Mouse (Mus musculus) neural tube, embryonic 13.5 days (tissue): ENCODE data around the gene Tmco1. TPM values are rescaled to one million over a fixed set of nuclear protein-coding genes. Genes with fewer than 3 reads are reported as not detected.
"Not testable (repeated sequence)": the region's sequence is repeated elsewhere in the genome, so short reads cannot be mapped to it uniquely, and the experiment has no call there.

Experiments
- ATAC-seq: fragments of 200-750 bp; cut with Nextera tagmentation; 2 replicates; pipeline ENCODE4 v1.8.0; 2017; ENCODE audit warnings: low read depth, mild to moderate bottlenecking, moderate TSS enrichment, moderate library complexity
- H3K27ac ChIP-seq: fragments of 300-500 bp; sonication (generic); replicated peaks from 2 replicates; pipeline ENCODE4 v1.5.1; 2015; ENCODE audit warnings: moderate library complexity, mild to moderate bottlenecking, inconsistent platforms
- H3K27me3 ChIP-seq: fragments of 300-500 bp; sonication (generic); 2 replicates; pipeline ENCODE4 v1.6.1; 2015; ENCODE audit warnings: mild to moderate bottlenecking, inconsistent platforms
- H3K36me3 ChIP-seq: fragments of 300-500 bp; sonication (generic); 2 replicates; pipeline ENCODE4 v1.6.1; 2015; ENCODE audit warnings: mild to moderate bottlenecking, inconsistent platforms
- H3K4me1 ChIP-seq: fragments of 300-500 bp; sonication (generic); replicated peaks from 2 replicates; pipeline ENCODE4 v1.6.1; 2015; ENCODE audit warnings: inconsistent platforms
- H3K4me2 ChIP-seq: fragments of 300-500 bp; sonication (generic); 2 replicates; pipeline ENCODE4 v1.6.1; 2015; ENCODE audit warnings: inconsistent platforms, mild to moderate bottlenecking, moderate library complexity
- H3K4me3 ChIP-seq: fragments of 300-500 bp; sonication (generic); 2 replicates; pipeline ENCODE4 v1.5.1; 2015; ENCODE audit warnings: mild to moderate bottlenecking, inconsistent platforms
- H3K9ac ChIP-seq: fragments of 300-500 bp; sonication (generic); 2 replicates; pipeline ENCODE4 v1.6.1; 2015; ENCODE audit warnings: moderate library complexity, mild to moderate bottlenecking, inconsistent platforms
- H3K9me3 ChIP-seq: fragments of 300-500 bp; sonication (generic); 2 replicates; pipeline ENCODE4 v1.6.1; 2016; ENCODE audit warnings: inconsistent platforms
- WGBS: fragments of 180-500 bp; shearing (Covaris S2); methylation state at CpG from one replicate; pipeline ENCODE4 v1.1.7; 2015; 5-methylcytosine and 5-hydroxymethylcytosine counted together
- polyA plus RNA-seq: library from polyadenylated mRNA; unstranded; fragments of >200 nt; fragmentation: Nextera tagmentation; extraction: Ambion mirVana; gene quantifications from 2 replicates; pipeline ENCODE4 v1.2.1, GENCODE M21; 2015

Tmco1 gene
- polyA plus RNA-seq, 1 experiment from 2014 or later = 81.1 TPM

DNA sequence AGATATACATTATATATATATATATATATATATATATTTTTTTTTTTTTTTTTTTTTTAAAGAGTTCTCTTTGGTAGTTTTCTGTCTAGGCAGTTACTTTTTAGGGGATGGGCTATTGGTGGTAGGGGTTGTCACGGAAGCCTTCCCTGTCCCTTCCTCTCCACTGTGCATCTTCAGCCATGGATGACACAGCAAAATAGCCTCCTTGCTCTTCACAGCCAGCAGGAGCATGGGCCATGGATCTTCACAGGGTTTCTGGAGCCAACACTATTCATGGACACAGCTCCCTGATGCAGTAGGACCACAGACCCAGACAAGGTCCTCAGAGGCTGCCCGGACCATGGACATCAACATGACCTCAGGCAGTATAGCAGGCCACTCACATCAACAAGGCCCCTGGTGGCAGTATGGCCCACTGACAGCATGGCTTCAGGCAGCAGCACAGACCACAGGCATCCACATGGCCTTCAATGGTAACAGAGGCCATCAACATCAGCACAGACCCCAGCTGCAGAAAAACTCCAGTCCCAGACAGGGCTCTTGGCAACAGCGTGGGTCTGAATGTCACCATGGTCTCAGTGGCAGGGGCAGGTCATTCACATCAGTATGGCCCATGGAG lies 32.8 kb downstream of the Tmco1 start:
- Histone ChIP-seq H3K4me1 (0 out of 2 replicates have a peak, but pooled peaks cover 3% of the 10 kb centered on the region), H3K36me3 (no peaks in the 10 kb centered on the region), H3K9me3 (no peaks in the 10 kb centered on the region), H3K27ac (no peak overlapping the region), H3K4me2 (no peak overlapping the region), H3K4me3 (no peak overlapping the region), H3K9ac (no peak overlapping the region), H3K27me3 (peaks cover 9% of the 10 kb centered on the region)
- WGBS = 88% methylated on average over 3 of the region's 3 CpGs
- no peak for ATAC-seq

DNA sequence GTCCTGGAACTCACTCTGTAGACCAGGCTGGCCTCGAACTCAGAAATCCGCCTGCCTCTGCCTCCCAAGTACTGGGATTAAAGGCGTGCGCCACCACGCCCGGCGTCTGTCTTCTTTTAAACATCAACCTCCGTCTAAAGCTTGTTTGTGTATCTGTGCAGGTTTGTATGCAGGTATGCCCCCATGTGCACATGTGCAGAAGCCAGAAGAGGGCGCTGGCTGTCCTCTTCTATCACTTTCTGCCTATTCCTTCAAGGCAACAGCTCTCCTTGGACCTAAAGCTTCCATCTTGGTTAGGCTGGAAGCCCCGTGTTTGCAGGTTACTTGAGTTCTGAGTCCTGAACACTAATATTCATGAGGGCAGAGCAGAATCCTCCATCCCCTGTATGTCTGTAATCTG lies 34.7 kb downstream of the Tmco1 start:
- 0 out of 2 replicates have a peak, but pooled peaks cover 3% of the 10 kb centered on the region for H3K4me1 ChIP-seq
- ATAC-seq = no peak
- H3K27ac ChIP-seq = no peak overlapping the region
- H3K36me3 ChIP-seq = no peaks in the 10 kb centered on the region
- peaks cover 9% of the 10 kb centered on the region for H3K27me3 ChIP-seq
- H3K9ac ChIP-seq = no peak overlapping the region
- no peak overlapping the region for H3K4me3 ChIP-seq
- 86% methylated on average over 10 of the region's 10 CpGs for WGBS
- H3K9me3 ChIP-seq = no peaks in the 10 kb centered on the region
- no peak overlapping the region for H3K4me2 ChIP-seq

DNA sequence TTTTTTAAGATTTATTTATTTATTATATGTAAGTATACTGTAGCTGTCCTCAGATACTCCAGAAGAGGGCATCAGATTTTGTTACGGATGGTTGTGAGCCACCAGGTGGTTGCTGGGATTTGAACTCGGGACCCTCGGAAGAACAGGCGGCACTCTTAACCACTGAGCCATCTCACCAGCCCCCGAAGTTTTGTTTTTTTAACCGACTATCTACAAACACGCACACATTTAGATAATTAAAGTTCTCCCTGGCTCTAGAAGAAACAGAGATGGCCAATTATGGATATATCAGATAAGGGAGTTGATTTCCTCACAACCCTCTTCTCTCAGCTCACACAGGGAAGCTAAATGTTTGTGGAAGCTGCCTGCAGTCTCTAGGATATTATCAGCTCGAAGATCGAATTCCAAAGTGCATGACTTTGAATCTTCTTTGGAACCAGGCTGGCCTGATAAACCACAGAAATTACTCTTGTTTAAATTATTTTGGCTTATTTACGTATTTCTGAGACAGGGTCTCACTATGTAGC lies 37.9 kb downstream of the Tmco1 start:
- H3K4me1 ChIP-seq = peaks cover 10% of the 10 kb centered on the region
- H3K36me3 ChIP-seq, H3K9me3 ChIP-seq, ATAC-seq, H3K9ac ChIP-seq, H3K27me3 ChIP-seq, H3K27ac ChIP-seq, H3K4me2 ChIP-seq, H3K4me3 ChIP-seq: not testable (repeated sequence)
- 93% methylated on average over 10 of the region's 10 CpGs for WGBS

DNA sequence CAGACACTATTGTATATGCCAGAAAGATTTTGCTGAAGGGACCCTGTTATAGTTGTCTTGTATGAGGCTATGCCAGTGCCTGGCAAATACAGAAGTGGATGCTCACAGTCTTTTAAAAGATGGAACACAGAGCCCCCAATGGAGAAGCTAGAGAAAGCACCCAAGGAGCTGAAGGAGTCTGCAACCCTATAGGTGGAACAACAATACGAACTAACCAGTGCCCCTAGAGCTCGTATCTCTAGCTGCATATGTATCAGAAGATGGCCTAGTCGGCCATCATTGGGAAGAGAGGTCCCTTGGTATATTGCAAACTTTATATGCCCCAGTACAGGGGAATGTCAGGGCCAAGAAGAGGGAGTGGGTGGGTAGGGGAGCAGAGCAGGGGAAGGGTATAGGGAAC lies 41.0 kb downstream of the Tmco1 start:
- not testable (repeated sequence) for H3K4me2 ChIP-seq, H3K9me3 ChIP-seq, H3K27me3 ChIP-seq, ATAC-seq, H3K36me3 ChIP-seq, H3K4me3 ChIP-seq, H3K9ac ChIP-seq, H3K27ac ChIP-seq
- H3K4me1 ChIP-seq = peaks cover 12% of the 10 kb centered on the region
- 63% methylated on average over 3 of the region's 3 CpGs for WGBS

DNA sequence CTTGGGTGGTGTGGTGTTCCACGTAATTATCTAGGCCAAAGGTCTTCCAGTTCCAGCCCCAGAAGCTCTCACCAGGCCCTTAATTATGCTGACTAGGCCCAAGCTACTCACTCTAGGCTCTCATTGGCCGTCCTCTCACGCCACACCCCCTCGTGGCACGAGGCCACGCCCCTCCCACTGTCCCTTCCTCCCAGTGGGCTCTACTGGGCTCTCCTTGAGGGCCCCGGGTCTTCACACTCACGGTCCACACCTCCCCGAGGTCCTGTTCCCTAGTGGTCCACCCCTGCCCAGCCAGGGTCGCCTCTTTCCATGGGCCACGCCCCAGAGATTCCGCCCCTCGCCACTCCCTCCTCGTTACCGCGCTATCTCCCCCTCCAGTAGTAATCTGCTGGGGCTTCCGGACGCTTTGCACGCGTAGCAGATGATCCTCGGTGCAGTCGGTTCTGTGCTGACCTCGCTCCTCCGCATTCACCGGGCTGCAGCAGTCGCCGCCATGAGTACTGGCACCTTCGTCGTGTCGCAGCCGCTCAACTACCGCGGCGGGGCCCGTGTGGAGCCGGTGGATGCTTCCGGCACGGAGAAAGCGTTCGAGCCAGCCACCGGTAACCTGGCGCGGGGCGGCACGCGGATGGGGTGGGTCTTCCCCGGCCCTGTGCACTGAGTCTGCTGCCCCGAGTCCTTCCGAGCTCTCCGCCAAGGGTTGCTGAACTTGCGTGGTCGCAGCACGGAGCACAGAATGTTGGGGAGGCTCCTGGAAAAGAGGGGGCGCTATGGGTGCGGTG lies 41.8 kb downstream of the Tmco1 start, which contains the start of gene Aldh9a1:
Gene Aldh9a1, plus strand, starts transcription at position 177 of the 782 bp plus-strand sequence.
- peak within 1 kb of the TSS; percentile 74 for H3K27ac ChIP-seq
- H3K27me3 ChIP-seq = no peaks in the 10 kb centered on the region
- peak within 1 kb of the TSS; percentile 55 for H3K4me3 ChIP-seq
- H3K4me2 ChIP-seq = peak within 1 kb of the TSS; percentile 70
- H3K36me3 ChIP-seq = peaks cover 8% of the 10 kb centered on the region; the same call in 1 of the 2 replicates
- peaks cover 12% of the 10 kb centered on the region for H3K4me1 ChIP-seq
- peak within 1 kb of the TSS; percentile 72 for H3K9ac ChIP-seq
- ATAC-seq = peak; percentile 98
- under 1% methylated on average over 55 of the region's 55 CpGs for WGBS
- H3K9me3 ChIP-seq = no peaks in the 10 kb centered on the region

DNA sequence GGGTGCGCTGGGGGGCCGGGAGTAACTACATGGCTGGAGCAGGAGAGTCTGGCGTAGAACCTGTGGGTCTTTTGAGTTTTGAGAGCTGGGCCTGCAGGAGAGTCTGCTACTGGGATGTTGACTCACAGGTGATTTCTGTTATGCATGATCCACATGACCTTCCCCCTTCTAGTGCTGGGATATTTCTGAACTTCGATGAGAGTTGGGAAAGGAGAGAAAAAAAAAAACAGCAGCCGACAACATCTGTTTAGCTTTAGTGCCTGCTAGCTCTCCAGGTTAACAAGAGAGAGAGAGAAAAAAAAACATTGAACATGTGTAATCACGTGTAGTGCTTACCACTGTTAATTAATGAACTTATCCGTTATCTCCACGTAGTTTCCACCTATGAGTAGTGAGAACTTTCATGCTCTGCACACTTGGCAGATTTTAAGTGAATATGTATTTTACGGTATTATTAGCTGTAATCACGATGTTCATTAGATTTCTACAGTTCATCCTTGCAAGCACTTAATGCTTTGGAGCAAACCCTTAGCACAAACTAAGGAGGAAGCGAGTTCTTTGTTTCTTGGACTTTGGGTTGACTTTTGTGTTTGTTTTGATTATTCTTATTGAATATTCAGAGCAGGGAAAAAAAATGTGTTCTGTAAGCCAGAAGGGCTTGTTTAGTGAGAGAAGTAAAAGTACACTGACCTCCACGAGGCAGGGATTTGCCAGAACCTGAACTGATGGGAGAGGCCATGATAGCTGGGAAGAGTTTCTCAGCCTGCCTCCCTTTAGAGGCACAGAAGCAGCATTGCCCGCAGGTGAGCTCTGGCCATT lies 42.6 kb downstream of the Tmco1 start:
- Histone ChIP-seq H3K27ac (0 out of 2 replicates have a peak overlapping the region, but pooled peaks have one; percentile 74), H3K4me2 (peak overlapping the region; percentile 70), H3K9ac (peak overlapping the region; percentile 72), H3K27me3 (no peaks in the 10 kb centered on the region), H3K9me3 (no peaks in the 10 kb centered on the region), H3K4me1 (peaks cover 12% of the 10 kb centered on the region), H3K36me3 (peaks cover 16% of the 10 kb centered on the region; the same call in 1 of the 2 replicates), H3K4me3 (peak overlapping the region; percentile 55)
- WGBS = 36% methylated on average over 13 of the region's 13 CpGs
- no peak for ATAC-seq

DNA sequence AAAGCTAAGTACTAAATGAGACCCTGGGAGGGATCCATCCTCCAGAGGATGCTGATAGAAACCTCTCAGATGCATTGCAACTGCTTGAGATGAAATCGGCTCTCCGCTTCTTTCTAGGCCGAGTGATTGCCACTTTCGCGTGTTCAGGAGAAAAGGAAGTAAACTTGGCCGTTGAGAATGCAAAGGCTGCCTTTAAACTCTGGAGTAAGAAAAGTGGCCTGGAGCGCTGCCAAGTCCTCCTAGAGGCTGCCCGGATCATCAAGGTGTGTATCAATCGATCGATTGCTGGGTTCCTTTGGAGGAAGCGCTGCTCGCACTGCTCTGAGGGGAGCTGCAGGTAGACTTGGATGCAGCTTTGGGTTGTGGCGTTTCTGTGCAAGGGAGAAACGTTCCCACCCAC lies 44.2 kb downstream of the Tmco1 start:
- H3K27me3 ChIP-seq = no peaks in the 10 kb centered on the region
- no peaks in the 10 kb centered on the region for H3K9me3 ChIP-seq
- H3K4me2 ChIP-seq = no peak overlapping the region
- 91% methylated on average over 14 of the region's 14 CpGs for WGBS
- peaks cover 12% of the 10 kb centered on the region for H3K4me1 ChIP-seq
- H3K36me3 ChIP-seq = peaks cover 32% of the 10 kb centered on the region
- H3K27ac ChIP-seq = no peak overlapping the region
- H3K9ac ChIP-seq = no peak overlapping the region
- no peak overlapping the region for H3K4me3 ChIP-seq
- no peak for ATAC-seq

DNA sequence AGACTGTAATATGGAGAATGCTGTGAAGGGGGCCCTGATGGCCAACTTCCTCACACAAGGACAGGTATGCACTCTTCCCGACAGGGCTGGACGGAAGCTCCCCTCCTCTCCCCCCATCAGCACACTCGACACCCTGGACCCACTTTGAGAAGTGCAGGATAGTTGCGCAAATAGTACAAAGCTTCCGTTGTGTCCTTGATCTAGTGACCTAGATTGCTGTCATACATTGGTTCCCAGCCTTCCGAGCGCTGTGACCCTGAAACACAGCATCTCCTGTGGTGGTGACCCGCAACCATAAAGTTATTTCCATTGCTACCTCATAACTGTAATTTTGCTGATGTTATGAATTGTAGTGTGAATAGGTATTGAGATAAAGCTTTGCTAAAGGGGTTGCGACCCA lies 49.2 kb downstream of the Tmco1 start:
- no peak for ATAC-seq
- 91% methylated on average over 9 of the region's 9 CpGs for WGBS
- Histone ChIP-seq H3K9me3 (no peaks in the 10 kb centered on the region), H3K36me3 (peaks cover 43% of the 10 kb centered on the region), H3K4me2 (no peak overlapping the region), H3K27ac (no peak overlapping the region), H3K4me1 (no peaks in the 10 kb centered on the region), H3K9ac (no peak overlapping the region), H3K4me3 (no peak overlapping the region), H3K27me3 (no peaks in the 10 kb centered on the region)

DNA sequence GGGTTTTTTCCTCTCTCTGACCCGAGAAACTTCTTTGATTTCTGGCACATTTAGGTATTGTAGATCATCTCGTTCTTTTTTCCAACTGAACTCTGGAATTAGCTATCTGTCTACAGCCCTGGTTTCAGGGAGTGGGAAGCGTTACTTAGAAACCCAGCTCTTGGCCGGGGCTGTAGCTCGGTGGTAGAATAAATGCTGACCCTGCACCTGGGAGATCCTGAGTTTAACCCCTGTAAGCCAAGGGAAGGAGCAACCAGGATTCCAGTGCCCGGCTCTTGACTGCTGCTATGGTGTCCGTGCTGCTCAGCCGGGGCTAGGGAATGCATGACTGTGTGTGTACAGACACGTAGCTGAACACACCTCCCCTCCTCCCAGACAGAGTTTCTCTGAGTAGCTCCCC lies 50.6 kb downstream of the Tmco1 start:
- Histone ChIP-seq H3K4me2 (no peak overlapping the region), H3K4me3 (no peak overlapping the region), H3K36me3 (peaks cover 43% of the 10 kb centered on the region), H3K9ac (no peak overlapping the region), H3K4me1 (no peaks in the 10 kb centered on the region), H3K9me3 (no peaks in the 10 kb centered on the region), H3K27ac (no peak overlapping the region), H3K27me3 (no peaks in the 10 kb centered on the region)
- ATAC-seq = no peak
- WGBS = 83% methylated on average over 9 of the region's 9 CpGs

DNA sequence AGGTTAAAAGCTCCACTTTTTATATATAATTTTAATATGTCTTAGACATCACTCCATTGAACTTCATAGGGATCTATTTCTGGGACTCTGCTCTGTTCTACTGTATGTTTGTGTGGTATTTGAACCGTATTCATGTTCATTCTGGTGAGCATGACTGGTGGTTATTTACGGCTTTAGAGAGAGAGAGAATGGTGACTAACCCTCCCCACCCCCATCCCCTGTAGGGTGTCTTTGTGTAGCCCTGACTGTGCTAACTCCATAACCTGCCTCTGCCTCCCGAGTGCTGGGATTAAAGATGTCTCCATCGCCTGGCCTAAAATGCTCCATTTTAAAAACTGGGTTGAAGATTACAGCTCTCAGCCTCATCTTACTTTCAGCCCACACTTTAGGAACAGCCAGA lies 52.1 kb downstream of the Tmco1 start:
- Histone ChIP-seq H3K9me3 (no peaks in the 10 kb centered on the region), H3K4me1 (no peaks in the 10 kb centered on the region), H3K9ac (no peak overlapping the region), H3K4me3 (no peak overlapping the region), H3K4me2 (no peak overlapping the region), H3K36me3 (peaks cover 32% of the 10 kb centered on the region), H3K27me3 (no peaks in the 10 kb centered on the region), H3K27ac (no peak overlapping the region)
- ATAC-seq = no peak
- WGBS = 44% methylated on average over 4 of the region's 4 CpGs

DNA sequence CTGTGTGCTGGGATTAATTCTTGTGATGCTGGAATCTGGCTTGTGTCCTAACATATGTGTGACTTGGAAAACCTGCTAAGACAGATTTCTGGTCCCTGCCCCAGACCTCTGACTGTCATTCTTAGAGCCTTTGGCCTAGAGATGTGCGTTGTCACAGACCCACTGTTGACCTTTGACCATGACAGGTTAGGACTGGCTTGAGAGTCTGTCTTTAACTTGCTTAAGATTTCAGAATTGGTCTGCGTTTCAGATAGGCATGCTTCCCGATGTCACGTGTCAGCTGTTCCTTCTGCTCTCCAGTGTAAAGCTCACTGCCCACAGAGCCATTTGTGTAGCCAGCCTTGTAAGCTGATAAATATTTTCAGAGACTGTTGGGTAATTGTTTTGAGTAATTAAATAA lies 54.6 kb downstream of the Tmco1 start:
- 89% methylated on average over 4 of the region's 4 CpGs for WGBS
- no peak overlapping the region for H3K4me2 ChIP-seq
- no peak for ATAC-seq

DNA sequence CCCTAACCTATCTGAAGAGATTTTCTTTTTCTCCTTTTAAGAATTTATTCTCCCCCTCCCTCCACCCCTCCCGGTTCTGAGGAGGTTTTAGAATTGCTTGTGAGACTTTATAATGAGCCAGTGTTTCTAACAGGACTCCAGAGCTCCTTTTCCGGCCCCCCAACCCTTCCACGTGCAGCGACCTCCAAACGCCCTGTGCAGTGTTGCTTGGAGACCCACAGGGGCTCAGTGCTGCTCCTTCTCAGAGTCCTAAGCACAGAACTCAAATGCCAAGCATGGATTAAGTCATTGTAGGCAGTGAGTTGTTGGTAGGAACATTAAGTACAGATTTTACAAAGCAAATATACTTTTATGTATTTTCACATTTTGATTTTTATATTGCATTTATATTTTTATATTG lies 55.1 kb downstream of the Tmco1 start:
- Histone ChIP-seq H3K4me2 (no peak overlapping the region), H3K4me3 (no peak overlapping the region), H3K9me3 (no peaks in the 10 kb centered on the region), H3K9ac (no peak overlapping the region), H3K36me3 (peaks cover 21% of the 10 kb centered on the region), H3K27me3 (no peaks in the 10 kb centered on the region), H3K27ac (no peak overlapping the region), H3K4me1 (no peaks in the 10 kb centered on the region)
- ATAC-seq = no peak
- 42% methylated on average over 5 of the region's 5 CpGs for WGBS

More for the DNA sequence above, 54.6 kb downstream of the Tmco1 start:
- H3K4me1 ChIP-seq = no peaks in the 10 kb centered on the region
- H3K27me3 ChIP-seq = no peaks in the 10 kb centered on the region
- no peak overlapping the region for H3K9ac ChIP-seq
- H3K4me3 ChIP-seq = no peak overlapping the region
- H3K36me3 ChIP-seq = peaks cover 18% of the 10 kb centered on the region
- no peaks in the 10 kb centered on the region for H3K9me3 ChIP-seq
- H3K27ac ChIP-seq = no peak overlapping the region
